Mouse (Mus musculus) megakaryocyte, embryonic 14.5 days (primary cell): ENCODE data around the gene Serinc5.

ENCODE experiments used
- FLI1 ChIP-seq: IDR thresholded peaks from 2 replicates; pipeline ENCODE4 v1.6.1; 2012; ENCODE audit warnings: low read length, inconsistent platforms, mixed read lengths
- GATA1 ChIP-seq: IDR thresholded peaks from 3 replicates; pipeline ENCODE4 v1.6.1; 2012; ENCODE audit warnings: mixed read lengths, low read length, inconsistent platforms, borderline replicate concordance

- TF ChIP-seq GATA1 (no peak), FLI1 (no peak)
Measured at GRCm38 (mm10) chr13:92653283-92653682, 42.4 kb downstream of the Serinc5 start.
